Mouse (Mus musculus) ovary, postnatal 36 days (tissue): ENCODE results near the gene Rfc3.
"Not testable (repeated sequence)": the region's sequence is repeated elsewhere in the genome, so short reads cannot be mapped to it uniquely, and the experiment has no call there.

Experiments used
- DNase-seq: peaks from one replicate; pipeline ENCODE4 v3.0.0; 2022; ENCODE audit warnings: low spot score, mixed read lengths

Gene Rfc3

DNA sequence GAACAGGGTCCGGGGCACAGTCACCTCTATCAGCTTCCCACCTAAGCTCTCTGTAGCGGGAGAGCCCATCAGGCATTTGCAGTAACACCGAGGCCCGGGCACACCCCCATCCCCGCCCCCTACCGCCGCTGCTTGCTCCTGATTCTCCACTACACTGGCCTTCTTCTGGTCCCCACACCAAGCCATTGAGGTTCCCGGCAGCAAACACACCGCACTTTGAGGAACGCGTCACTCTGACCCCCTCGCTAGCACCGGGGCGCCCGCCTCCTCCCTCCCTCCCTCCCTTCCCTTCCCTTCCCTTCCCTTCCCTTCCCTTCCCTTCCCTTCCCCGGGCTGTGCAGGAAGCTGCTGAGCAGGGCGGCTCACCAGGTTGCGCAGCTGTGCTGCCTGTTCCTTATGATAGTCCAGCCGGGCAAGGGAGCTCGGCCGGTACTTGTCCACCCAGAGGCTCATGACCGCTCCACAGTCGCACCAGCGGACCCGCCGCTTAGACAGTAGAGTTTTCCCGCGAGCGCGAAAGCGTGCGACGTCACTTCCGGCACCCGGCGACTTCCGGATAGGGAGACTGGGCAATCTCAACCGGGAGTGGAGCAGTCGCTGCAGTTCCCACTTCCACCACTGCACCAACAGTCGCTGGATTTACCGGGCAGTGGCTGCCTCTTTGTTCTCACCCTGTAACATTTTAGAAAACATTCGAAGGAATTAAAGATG, at the start of gene Rfc3:
TSS of gene Rfc3 (minus strand) at position 543 of the 711 bp plus-strand sequence.
- DNase-seq: peak; percentile 93

DNA sequence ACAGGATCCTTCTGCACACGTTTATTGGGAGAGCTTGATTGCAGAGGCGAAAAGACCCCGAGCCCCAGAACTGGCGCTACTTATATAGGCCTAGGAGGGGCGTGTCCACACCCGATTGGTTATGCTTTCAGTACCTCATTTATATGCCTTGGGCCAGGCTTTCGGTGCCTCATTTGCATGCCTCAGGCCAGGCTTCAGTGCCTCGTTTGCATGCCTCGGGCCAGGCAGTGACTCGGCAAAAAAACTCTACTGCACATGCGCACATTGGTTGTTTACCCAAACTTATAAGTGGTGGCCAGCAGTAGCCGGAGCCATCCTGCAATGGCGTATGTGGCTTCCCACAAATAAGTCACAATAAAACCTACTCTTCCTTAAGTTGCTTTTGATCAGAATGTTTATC, 42.6 kb upstream of the Rfc3 start:
- not testable (repeated sequence) for DNase-seq

DNA sequence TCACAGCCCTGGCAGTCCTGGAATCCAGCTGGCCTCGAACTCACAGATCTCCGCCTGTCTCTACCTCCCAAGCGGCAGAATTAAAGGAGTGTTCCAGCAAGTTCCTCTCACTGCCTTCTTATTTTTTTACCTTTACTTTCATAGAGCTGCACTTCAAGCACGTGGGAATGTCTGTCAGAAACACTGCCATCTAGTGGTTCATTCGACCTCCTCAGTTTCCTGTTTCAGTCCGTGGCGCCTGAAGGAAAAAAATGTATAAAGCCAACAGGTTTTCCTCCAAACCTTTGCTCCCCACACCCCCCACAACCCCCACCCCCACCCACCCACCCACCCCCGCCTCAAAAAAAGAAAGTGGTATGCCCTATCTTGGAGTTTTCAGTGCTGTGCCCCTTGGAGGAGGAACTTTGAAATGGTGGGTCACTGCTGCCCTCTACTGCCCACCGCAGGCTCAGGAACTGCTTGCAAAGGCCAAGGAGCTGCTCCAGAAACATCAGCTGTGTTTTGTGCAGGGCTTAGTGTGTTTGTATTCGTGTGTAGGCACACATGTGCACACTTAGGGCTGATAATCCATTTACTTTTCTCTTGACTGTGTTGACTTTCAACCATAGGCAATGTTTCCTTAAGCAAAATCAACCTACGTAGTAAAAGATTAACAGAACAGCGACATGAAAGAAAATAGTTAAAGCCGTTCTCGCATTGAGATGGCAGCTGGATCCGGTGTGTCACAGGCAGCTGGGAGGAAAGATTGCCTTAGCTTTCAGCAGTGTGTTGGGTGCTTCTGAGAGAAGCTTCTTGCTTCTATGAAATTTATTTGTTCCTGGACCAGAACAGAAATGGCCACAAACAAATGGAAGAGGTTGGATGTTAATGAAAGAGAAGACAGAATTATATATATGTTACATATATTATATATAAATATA, 35.8 kb upstream of the Rfc3 start:
- peak; percentile 75 for DNase-seq

DNA sequence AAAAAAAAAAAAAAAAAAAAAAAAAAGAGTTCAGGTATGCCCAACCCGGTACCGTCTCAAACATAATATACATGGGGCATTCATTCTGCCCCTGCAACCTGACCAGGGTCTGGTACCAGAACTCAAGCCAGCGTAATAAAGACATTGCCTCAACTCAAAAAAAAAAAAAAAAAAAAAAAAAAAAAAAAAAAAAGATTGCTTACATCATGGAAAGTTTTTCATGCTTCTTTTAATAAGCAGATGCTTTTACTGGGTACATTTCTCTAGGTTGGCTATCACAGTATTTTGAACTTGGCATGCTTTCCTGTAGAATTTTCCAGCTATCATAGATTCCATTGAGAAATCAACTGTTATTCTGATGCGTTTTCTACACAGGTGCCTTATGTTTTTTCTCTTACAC, 11.2 kb upstream of the Rfc3 start:
- DNase-seq: no peak

DNA sequence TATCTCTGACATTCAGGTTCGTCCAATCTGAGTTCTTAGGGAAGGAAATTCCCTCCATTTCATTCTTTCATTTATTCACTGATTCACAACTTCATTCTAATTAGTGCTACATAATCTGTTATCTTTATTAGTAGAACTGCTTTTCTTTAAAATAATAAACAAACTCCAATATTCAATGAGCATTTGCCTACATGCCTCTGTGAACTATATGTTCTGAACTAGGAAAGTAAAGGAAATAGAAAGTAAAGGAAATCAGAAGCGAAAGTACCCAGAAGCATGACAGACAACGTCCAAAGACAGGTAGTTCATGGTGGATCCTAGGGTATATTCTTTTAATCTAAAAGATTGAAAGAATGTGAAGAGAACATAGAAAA, 356 bp upstream of the Rfc3 start:
- DNase-seq: no peak

DNA sequence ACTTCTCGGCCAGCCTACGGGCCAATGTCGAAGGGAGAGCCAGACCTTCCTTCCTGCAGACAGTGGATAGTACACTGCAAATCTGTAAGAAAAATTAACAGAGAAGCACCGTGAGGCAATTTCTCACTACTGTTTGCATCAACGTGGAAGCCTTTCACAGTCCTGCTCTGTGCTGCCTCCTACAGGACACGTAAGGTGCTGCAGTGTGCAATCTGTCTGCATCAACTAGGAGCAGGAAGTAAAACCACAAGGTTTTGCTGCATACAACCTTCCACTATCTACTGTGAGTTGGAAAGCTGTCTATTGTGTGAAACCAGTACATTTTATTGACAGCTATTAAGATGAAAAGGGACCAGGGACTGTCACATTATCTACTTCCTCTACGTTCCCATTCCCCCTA, 6.2 kb downstream of the Rfc3 start:
- no peak for DNase-seq

DNA sequence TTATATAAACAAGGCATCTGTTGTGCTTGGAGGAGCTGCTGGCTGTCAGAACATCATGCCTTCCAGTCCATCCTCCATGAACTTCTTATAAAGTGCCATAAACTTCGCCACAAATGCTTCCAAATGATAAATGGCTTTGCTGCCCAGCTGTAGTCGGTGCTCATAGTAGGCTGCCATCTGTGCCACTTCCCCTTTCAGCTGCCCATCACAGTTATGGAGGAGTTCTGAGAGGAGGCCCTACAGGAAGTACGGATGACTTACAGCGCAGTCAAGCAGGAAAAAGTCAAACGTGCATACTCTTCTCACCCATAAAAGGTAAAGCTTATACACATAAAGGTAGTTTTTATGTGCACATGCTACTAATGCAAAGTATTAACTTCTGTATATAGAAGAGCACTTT, 8.2 kb downstream of the Rfc3 start:
- DNase-seq: no peak

DNA sequence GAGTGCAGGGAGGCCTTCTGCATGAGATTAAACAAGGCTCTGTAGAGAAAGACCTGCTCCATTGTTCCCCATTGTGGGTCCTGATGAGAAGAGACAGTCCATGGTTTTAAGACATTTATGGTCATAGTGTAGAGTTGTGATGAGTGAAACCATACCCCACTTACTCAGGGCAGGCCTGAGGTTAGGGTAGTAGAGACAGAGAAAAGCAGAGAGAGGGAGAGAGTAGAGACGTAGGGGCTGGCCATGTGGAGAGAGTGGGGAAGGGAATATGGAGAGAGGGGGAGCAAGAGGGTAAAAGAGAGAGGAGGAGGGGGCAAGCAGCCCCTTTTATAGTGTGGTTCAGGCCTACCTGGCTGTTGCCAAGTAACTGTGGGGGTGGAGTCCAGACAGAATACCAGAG, 8.9 kb downstream of the Rfc3 start:
- no peak for DNase-seq

DNA sequence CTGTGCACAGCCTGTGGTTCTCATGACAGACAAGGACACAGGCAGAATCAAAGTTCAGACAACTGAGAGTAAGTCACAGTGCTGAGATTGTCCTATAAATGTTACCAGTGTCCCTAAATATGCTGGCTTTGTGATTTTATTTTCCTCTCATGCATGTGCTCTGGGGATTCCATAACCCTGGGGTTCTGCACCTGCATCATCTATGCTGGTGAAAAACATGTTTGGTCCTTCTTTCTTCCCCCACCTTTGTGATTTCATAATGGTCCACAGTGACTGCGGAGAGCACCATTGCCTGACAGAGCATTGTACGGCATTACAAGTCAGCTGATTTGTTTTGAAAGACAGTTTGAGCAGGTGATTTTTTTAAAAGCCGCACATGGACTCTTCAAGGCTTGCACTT, 45.1 kb downstream of the Rfc3 start, which contains the start of gene Vmn2r18:
TSS of gene Vmn2r18 (minus strand) at position 101 of the 400 bp plus-strand sequence.
- DNase-seq: no peak

DNA sequence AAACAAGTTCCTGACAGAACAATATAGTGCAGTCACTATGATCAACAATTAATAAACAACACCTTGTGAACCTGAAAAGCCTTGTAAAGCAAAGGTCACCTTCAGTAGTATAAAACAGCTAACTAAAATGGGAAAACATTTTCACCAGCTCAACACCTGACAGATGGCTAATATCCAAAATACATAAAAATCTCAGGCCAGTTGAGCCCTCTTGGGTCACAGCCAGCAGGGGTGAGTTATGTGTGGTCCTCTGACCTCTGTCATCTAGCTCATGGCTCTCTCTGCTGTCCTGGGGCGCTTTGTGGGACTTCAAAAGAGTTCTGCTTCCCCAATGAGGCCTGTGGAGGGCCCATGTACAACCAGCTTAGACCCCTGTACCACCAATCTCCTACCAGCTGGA, 49.3 kb downstream of the Rfc3 start:
- DNase-seq: no peak
